Mouse (Mus musculus) lung, embryonic 14.5 days (tissue): ENCODE measurements around the gene Gch1. TPM values are rescaled to one million over a fixed set of nuclear protein-coding genes. Genes with fewer than 3 reads are reported as not detected.

Source experiments
- ATAC-seq: fragments of 200-750 bp; cut with Nextera tagmentation; 2 replicates; pipeline ENCODE4 v1.8.0; 2017; ENCODE audit warnings: mild to moderate bottlenecking, moderate TSS enrichment, moderate library complexity; ENCODE audit not compliant: insufficient read depth
- DNase-seq: peaks from one replicate; pipeline ENCODE4 v3.0.0-alpha.2; 2015
- H3K27ac ChIP-seq: fragments of 300-500 bp; sonication (generic); 2 replicates; pipeline ENCODE4 v1.5.1; 2014; ENCODE audit warnings: low read depth, mild to moderate bottlenecking, moderate library complexity
- H3K27me3 ChIP-seq: fragments of 300-500 bp; sonication (generic); 2 replicates; pipeline ENCODE4 v1.6.1; 2014; ENCODE audit warnings: low read length, control low read depth; ENCODE audit not compliant: insufficient read depth
- H3K36me3 ChIP-seq: fragments of 300-500 bp; sonication (generic); 2 replicates; pipeline ENCODE4 v1.6.1; 2014; ENCODE audit warnings: control low read depth; ENCODE audit not compliant: insufficient read depth
- H3K4me1 ChIP-seq: fragments of 300-500 bp; sonication (generic); 2 replicates; pipeline ENCODE4 v1.6.1; 2014; ENCODE audit warnings: antibody characterized with exemption, control low read depth; ENCODE audit not compliant: insufficient read depth
- H3K4me2 ChIP-seq: fragments of 300-500 bp; sonication (generic); 2 replicates; pipeline ENCODE4 v1.6.1; 2014; ENCODE audit warnings: mild to moderate bottlenecking
- H3K4me3 ChIP-seq: fragments of 300-500 bp; sonication (generic); 2 replicates; pipeline ENCODE4 v1.5.1; 2014; ENCODE audit warnings: low read depth, low read length
- H3K9ac ChIP-seq: fragments of 300-500 bp; sonication (generic); 2 replicates; pipeline ENCODE4 v1.6.1; 2014
- H3K9me3 ChIP-seq: fragments of 300-500 bp; sonication (generic); 2 replicates; pipeline ENCODE4 v1.6.1; 2016; ENCODE audit warnings: low read depth, low read length, control low read depth
- CTCF ChIP-seq: IDR thresholded peaks from 2 replicates; pipeline ENCODE4 v1.5.1; 2016; ENCODE audit warnings: antibody characterized with exemption, low read depth
- WGBS: fragments of 180-500 bp; shearing (Covaris S2); extraction: QIAGEN DNeasy Blood & Tissue Kit; methylation state at CpG from one replicate; pipeline ENCODE4 v1.1.7; 2014; 5-methylcytosine and 5-hydroxymethylcytosine counted together
- polyA plus RNA-seq: library from polyadenylated mRNA; unstranded; fragments of >200 nt; fragmentation: Nextera tagmentation; extraction: Ambion mirVana; gene quantifications from 2 replicates; pipeline ENCODE4 v1.2.1, GENCODE M21; 2014

Gene Gch1
- polyA plus RNA-seq, 1 experiment from 2014 or later: 4.1 TPM

GRCm38 (mm10) chr14:47175136-47175535 is 14.1 kb downstream of the Gch1 start:
- no peak overlapping the region for H3K27ac ChIP-seq

GRCm38 (mm10) chr14:47172073-47172472 is 17.1 kb downstream of the Gch1 start:
- WGBS: 51% methylated on average over 5 of the region's 5 CpGs
- Histone ChIP-seq H3K36me3 (no peaks in the 10 kb centered on the region), H3K27me3 (no peaks in the 10 kb centered on the region), H3K9ac (no peak overlapping the region), H3K9me3 (no peaks in the 10 kb centered on the region), H3K4me3 (no peak overlapping the region), H3K4me1 (no peaks in the 10 kb centered on the region), H3K27ac (no peak overlapping the region), H3K4me2 (no peak overlapping the region)
- ATAC-seq: no peak
- no peak for TF ChIP-seq CTCF
- DNase-seq: no peak

More at GRCm38 (mm10) chr14:47175136-47175535, 14.1 kb downstream of the Gch1 start:
- H3K4me1 ChIP-seq: no peaks in the 10 kb centered on the region
- no peaks in the 10 kb centered on the region for H3K27me3 ChIP-seq
- DNase-seq (no peak), ATAC-seq (no peak)
- WGBS: 69% methylated on average over 5 of the region's 5 CpGs
- H3K36me3 ChIP-seq: no peaks in the 10 kb centered on the region
- H3K4me2 ChIP-seq: no peak overlapping the region
- H3K9me3 ChIP-seq: no peaks in the 10 kb centered on the region
- no peak overlapping the region for H3K9ac ChIP-seq
- no peak for TF ChIP-seq CTCF
- no peak overlapping the region for H3K4me3 ChIP-seq

- DNase-seq (no peak), ATAC-seq (no peak)
- 53% methylated on average over 3 of the region's 3 CpGs for WGBS
- Histone ChIP-seq H3K4me3 (no peak overlapping the region), H3K9ac (no peak overlapping the region), H3K27ac (no peak overlapping the region), H3K9me3 (no peaks in the 10 kb centered on the region), H3K36me3 (no peaks in the 10 kb centered on the region), H3K4me1 (no peaks in the 10 kb centered on the region), H3K27me3 (no peaks in the 10 kb centered on the region), H3K4me2 (no peak overlapping the region)
- TF ChIP-seq CTCF: no peak
Observed at GRCm38 (mm10) chr14:47170499-47171109, 18.6 kb downstream of the Gch1 start.

- H3K4me1 ChIP-seq: no peaks in the 10 kb centered on the region
- no peaks in the 10 kb centered on the region for H3K9me3 ChIP-seq
- 47% methylated on average over 9 of the region's 9 CpGs for whole genome bisulfite sequencing
- no peak for ATAC-seq
- DNase-seq: no peak
- no peaks in the 10 kb centered on the region for H3K27me3 ChIP-seq
- no peak for TF ChIP-seq CTCF
- H3K36me3 ChIP-seq: no peaks in the 10 kb centered on the region
- H3K4me2 ChIP-seq: no peak overlapping the region
- H3K27ac ChIP-seq: no peak overlapping the region
- H3K9ac ChIP-seq: no peak overlapping the region
- H3K4me3 ChIP-seq: no peak overlapping the region
Observed at GRCm38 (mm10) chr14:47169677-47170410, 19.4 kb downstream of the Gch1 start.

GRCm38 (mm10) chr14:47165741-47166140 is 23.5 kb downstream of the Gch1 start:
- no peak for DNase-seq
- 83% methylated on average over 5 of the region's 5 CpGs for WGBS
- Histone ChIP-seq H3K36me3 (no peaks in the 10 kb centered on the region), H3K27ac (no peak overlapping the region), H3K27me3 (no peaks in the 10 kb centered on the region), H3K4me2 (no peak overlapping the region), H3K9ac (no peak overlapping the region), H3K4me3 (no peak overlapping the region), H3K4me1 (no peaks in the 10 kb centered on the region), H3K9me3 (no peaks in the 10 kb centered on the region)
- ATAC-seq: no peak
- no peak for TF ChIP-seq CTCF

GRCm38 (mm10) chr14:47165117-47165516 is 24.1 kb downstream of the Gch1 start:
- Histone ChIP-seq H3K4me3 (no peak overlapping the region), H3K4me1 (no peaks in the 10 kb centered on the region), H3K36me3 (no peaks in the 10 kb centered on the region), H3K9me3 (no peaks in the 10 kb centered on the region), H3K27me3 (no peaks in the 10 kb centered on the region), H3K27ac (no peak overlapping the region), H3K4me2 (no peak overlapping the region), H3K9ac (no peak overlapping the region)
- 82% methylated on average over 5 of the region's 5 CpGs for WGBS
- no peak for TF ChIP-seq CTCF
- DNase-seq (no peak), ATAC-seq (no peak)

- no peak for DNase-seq
- Histone ChIP-seq H3K27me3 (no peaks in the 10 kb centered on the region), H3K4me2 (no peak overlapping the region), H3K4me1 (no peaks in the 10 kb centered on the region), H3K27ac (no peak overlapping the region), H3K9ac (no peak overlapping the region), H3K4me3 (no peak overlapping the region), H3K36me3 (no peaks in the 10 kb centered on the region), H3K9me3 (no peaks in the 10 kb centered on the region)
- 40% methylated on average over 5 of the region's 5 CpGs for WGBS
- no peak for TF ChIP-seq CTCF
- no peak for ATAC-seq
Observed at GRCm38 (mm10) chr14:47161921-47162427, 27.2 kb downstream of the Gch1 start.
